Mouse (Mus musculus) cerebellum, adult 2 months (tissue): ENCODE data around the gene Zfp36l2.

Experiments
- CTCF ChIP-seq: fragments of 200-500 bp; IDR thresholded peaks from 2 replicates; pipeline ENCODE4 v1.5.1; 2011; ENCODE audit warnings: low read depth, mild to moderate bottlenecking, control low read depth, low read length, moderate library complexity, borderline replicate concordance; ENCODE audit not compliant: insufficient read depth
- POLR2A ChIP-seq: fragments of 200-500 bp; IDR thresholded peaks from 2 replicates; pipeline ENCODE4 v1.6.1; 2011; ENCODE audit warnings: low read length, control low read depth, borderline replicate concordance; ENCODE audit not compliant: insufficient read depth

DNA sequence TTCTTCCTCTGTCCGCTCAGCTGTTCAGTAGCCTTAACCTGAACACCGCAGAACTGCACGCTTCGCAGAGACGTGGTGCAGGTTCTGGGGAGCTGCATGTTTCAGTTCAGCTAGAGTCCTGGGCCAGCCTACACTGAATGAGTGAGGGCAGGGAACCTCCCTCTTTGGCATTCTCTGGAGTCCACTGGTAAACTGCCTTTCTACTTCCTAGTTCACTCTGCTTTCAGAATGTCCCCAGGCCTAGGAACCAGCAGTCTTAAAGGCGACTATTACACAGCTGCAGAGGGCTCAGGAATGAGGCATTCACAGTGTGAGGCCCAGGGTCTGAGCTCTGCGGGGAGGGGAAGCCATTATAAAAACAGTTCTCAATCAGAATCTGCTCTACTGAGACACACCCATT is 15.6 kb upstream of the Zfp36l2 start:
- no peak for TF ChIP-seq CTCF
- no peak for TF ChIP-seq POLR2A
